Mouse (Mus musculus) stomach, postnatal 0 days (tissue): Measurements from ENCODE around the gene Sf3b6. TPM values are rescaled to one million over a fixed set of nuclear protein-coding genes. Genes with fewer than 3 reads are reported as not detected.

Experiments used
- ATAC-seq: fragments of 200-750 bp; cut with Nextera tagmentation; 2 replicates; pipeline ENCODE4 v1.8.0; 2017; ENCODE audit not compliant: low FRiP score, low TSS enrichment
- DNase-seq: peaks from one replicate; pipeline ENCODE4 v3.0.0-alpha.2; 2016; ENCODE audit warnings: low spot score
- H3K27ac ChIP-seq: fragments of 300-500 bp; sonication (generic); replicated peaks from 2 replicates; pipeline ENCODE4 v1.5.1; 2014; ENCODE audit warnings: mild to moderate bottlenecking, control low read depth
- H3K27me3 ChIP-seq: fragments of 300-500 bp; sonication (generic); 2 replicates; pipeline ENCODE4 v1.6.1; 2014; ENCODE audit warnings: low read length; ENCODE audit not compliant: control insufficient read depth, insufficient read depth
- H3K36me3 ChIP-seq: fragments of 300-500 bp; sonication (generic); 2 replicates; pipeline ENCODE4 v1.6.1; 2014; ENCODE audit warnings: low read length, mixed read lengths; ENCODE audit not compliant: control insufficient read depth, insufficient read depth
- H3K4me1 ChIP-seq: fragments of 300-500 bp; sonication (generic); replicated peaks from 2 replicates; pipeline ENCODE4 v1.6.1; 2014; ENCODE audit warnings: antibody characterized with exemption; ENCODE audit not compliant: control insufficient read depth, insufficient read depth
- H3K4me2 ChIP-seq: fragments of 300-500 bp; sonication (generic); replicated peaks from 2 replicates; pipeline ENCODE4 v1.6.1; 2014; ENCODE audit warnings: low read depth, mild to moderate bottlenecking, control low read depth, moderate library complexity
- H3K4me3 ChIP-seq: fragments of 300-500 bp; sonication (generic); 2 replicates; pipeline ENCODE4 v1.5.1; 2014; ENCODE audit warnings: low read depth, low read length, control low read depth
- H3K9ac ChIP-seq: fragments of 300-500 bp; sonication (generic); 2 replicates; pipeline ENCODE4 v1.6.1; 2014; ENCODE audit warnings: mild to moderate bottlenecking, low read length, control low read depth, mixed read lengths
- H3K9me3 ChIP-seq: fragments of 300-500 bp; sonication (generic); 2 replicates; pipeline ENCODE4 v1.6.1; 2016; ENCODE audit warnings: low read length; ENCODE audit not compliant: control insufficient read depth
- CTCF ChIP-seq: IDR thresholded peaks from 2 replicates; pipeline ENCODE4 v1.5.1; 2016; ENCODE audit warnings: antibody characterized with exemption, low read depth, mild to moderate bottlenecking, moderate library complexity
- EP300 ChIP-seq: optimal IDR thresholded peaks from 2 replicates; pipeline ENCODE3; 2016; ENCODE audit warnings: antibody characterized with exemption
- WGBS: fragments of 180-500 bp; shearing (Covaris S2); extraction: QIAGEN DNeasy Blood & Tissue Kit; methylation state at CpG from one replicate; pipeline ENCODE4 v1.1.7; 2014; 5-methylcytosine and 5-hydroxymethylcytosine counted together
- polyA plus RNA-seq: library from polyadenylated mRNA; unstranded; fragments of >200 nt; fragmentation: Nextera tagmentation; extraction: Ambion mirVana; gene quantifications from 2 replicates; pipeline ENCODE4 v1.2.1, GENCODE M21; 2015

Sf3b6 gene
- polyA plus RNA-seq, 1 experiment from 2014 or later = 301 TPM

DNA sequence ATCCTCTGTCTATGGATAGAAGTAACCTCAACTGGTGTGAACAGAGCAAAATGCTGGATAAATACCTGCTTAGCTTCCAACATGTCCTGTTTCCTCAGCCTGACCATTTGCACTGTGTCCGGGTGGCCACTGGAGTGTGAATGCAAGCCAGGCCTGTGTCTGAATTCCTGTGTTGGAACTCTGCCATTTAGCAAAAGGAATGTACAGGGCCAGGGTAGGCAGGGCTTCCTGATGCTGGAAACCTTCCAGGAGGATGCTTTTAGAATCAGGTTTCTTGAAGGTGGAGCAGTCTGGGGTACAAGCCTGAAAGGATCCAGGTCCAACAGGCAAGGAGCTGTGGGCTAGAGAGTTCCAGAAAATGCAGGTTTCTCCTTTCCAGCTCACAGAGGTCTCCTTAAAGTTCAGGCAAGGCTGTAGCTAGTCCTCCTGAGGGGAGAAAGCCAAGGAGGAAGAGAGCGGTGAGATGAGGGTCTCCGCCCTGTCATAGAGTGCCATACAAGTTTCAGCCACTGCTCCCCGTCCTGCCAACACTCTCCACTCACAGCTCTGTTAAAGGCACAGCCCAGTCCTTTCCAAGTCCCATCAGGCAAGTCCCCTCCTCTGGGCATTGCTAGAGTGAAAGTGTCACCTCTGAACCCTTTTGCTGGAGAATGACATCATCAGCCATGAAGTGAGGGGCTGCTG lies 46.5 kb downstream of the Sf3b6 start:
- Histone ChIP-seq H3K27ac (no peak overlapping the region), H3K4me3 (no peak overlapping the region), H3K4me2 (no peak overlapping the region), H3K36me3 (no peaks in the 10 kb centered on the region), H3K9me3 (no peaks in the 10 kb centered on the region), H3K27me3 (no peaks in the 10 kb centered on the region), H3K4me1 (no peaks in the 10 kb centered on the region), H3K9ac (no peak overlapping the region)
- no peak for ATAC-seq
- WGBS = 53% methylated on average over 4 of the region's 4 CpGs
- TF ChIP-seq CTCF (no peak), EP300 (no peak)
- DNase-seq = no peak

DNA sequence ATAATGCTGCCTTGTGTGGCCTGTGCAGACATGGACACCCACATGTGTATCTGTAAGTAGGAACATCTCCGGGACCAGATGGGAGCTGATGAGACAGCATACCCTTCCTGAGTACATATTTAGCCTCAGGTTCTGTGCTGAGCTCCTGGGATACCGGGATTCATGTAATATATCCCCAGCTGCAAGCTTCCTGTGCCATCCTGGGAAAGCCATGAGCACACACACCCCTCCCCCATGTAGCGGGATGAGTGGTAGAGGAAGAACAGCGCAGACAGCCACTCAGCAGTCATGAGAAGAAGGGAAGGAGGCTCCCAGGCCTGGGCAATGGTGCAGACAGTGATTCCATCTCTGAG lies 47.0 kb downstream of the Sf3b6 start:
- DNase-seq = no peak
- ATAC-seq = no peak
- Histone ChIP-seq H3K27me3 (no peaks in the 10 kb centered on the region), H3K4me2 (no peak overlapping the region), H3K27ac (no peak overlapping the region), H3K4me1 (no peaks in the 10 kb centered on the region), H3K9ac (no peak overlapping the region), H3K4me3 (no peak overlapping the region), H3K36me3 (no peaks in the 10 kb centered on the region), H3K9me3 (no peaks in the 10 kb centered on the region)
- TF ChIP-seq CTCF (no peak), EP300 (no peak)
- WGBS = 63% methylated on average over 4 of the region's 4 CpGs

DNA sequence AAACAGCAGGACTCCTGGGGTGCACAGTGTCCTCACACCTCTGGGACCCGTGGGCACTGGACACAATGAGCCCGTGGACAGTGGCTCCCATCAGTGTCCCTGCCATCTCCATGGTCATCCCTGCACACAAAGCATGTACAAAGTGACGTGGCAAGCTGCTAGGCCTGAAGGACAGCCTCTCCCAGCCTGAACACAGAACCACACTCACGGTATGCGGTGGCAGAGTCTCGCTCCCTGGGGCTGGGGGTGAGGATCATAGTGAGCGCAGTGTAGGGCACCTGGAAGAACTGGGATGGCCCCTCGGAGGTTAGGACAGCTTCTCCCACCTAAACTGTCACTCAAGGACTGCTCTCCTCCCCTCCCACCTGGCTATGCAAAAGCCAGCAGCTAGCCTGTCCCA lies 51.6 kb downstream of the Sf3b6 start:
- ATAC-seq = no peak
- Histone ChIP-seq H3K4me2 (no peak overlapping the region), H3K4me1 (no peaks in the 10 kb centered on the region), H3K9me3 (no peaks in the 10 kb centered on the region), H3K9ac (no peak overlapping the region), H3K36me3 (no peaks in the 10 kb centered on the region), H3K27me3 (no peaks in the 10 kb centered on the region), H3K4me3 (no peak overlapping the region), H3K27ac (no peak overlapping the region)
- no peak for DNase-seq
- 81% methylated on average over 8 of the region's 8 CpGs for WGBS
- TF ChIP-seq EP300 = no peak

DNA sequence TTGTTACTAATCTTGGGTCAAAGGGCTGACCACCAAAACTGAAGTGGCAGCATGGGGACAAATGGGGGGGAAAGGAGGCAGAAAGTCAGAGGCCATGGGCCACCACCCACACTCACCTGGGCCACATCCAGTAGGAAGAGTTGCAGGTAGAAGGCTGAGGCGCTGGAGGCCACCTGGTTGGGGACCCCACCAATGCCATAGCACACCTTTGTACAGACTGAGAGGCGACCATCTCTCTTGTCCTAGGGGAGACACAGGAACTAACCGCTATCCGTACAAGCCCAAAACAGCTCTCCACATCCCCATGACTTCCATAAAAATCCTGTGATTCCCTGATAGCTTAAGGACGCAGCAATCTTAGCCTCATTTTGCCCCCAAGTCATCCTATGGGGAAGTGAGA lies 53.9 kb downstream of the Sf3b6 start:
- Histone ChIP-seq H3K4me3 (no peak overlapping the region), H3K9me3 (no peaks in the 10 kb centered on the region), H3K27ac (no peak overlapping the region), H3K36me3 (no peaks in the 10 kb centered on the region), H3K4me2 (no peak overlapping the region), H3K4me1 (0 out of 2 replicates have a peak, but pooled peaks cover 6% of the 10 kb centered on the region), H3K27me3 (no peaks in the 10 kb centered on the region), H3K9ac (no peak overlapping the region)
- no peak for TF ChIP-seq CTCF
- TF ChIP-seq EP300 = no peak
- DNase-seq (no peak), ATAC-seq (no peak)
- 92% methylated on average over 5 of the region's 5 CpGs for WGBS

DNA sequence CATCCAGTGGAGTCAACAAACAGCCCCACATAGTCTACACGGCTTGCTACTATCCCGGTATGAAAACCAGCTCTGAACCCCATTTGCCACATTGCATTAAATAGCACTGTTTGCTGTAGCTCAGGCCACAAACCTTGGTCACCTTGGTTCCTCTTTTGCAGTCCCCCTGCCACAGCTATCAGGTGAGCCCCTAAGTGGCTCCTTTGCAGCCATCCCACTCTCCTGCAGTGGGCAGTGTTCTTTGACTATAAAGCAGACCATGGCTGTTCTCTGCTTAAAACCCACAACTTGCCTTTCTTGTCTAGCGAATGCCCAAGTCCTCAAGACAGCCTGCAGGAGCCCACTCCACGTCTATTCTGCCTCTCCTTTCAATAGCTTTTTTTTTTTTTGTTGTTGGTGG lies 54.9 kb downstream of the Sf3b6 start:
- 52% methylated on average over 4 of the region's 4 CpGs for WGBS
- Histone ChIP-seq H3K36me3 (no peaks in the 10 kb centered on the region), H3K9ac (no peak overlapping the region), H3K4me1 (0 out of 2 replicates have a peak, but pooled peaks cover 6% of the 10 kb centered on the region), H3K27ac (no peak overlapping the region), H3K27me3 (no peaks in the 10 kb centered on the region), H3K4me2 (no peak overlapping the region), H3K9me3 (no peaks in the 10 kb centered on the region), H3K4me3 (no peak overlapping the region)
- TF ChIP-seq EP300 (no peak), CTCF (peak; percentile 17; the same call in 1 of the 2 replicates)
- ATAC-seq (no peak), DNase-seq (no peak)

DNA sequence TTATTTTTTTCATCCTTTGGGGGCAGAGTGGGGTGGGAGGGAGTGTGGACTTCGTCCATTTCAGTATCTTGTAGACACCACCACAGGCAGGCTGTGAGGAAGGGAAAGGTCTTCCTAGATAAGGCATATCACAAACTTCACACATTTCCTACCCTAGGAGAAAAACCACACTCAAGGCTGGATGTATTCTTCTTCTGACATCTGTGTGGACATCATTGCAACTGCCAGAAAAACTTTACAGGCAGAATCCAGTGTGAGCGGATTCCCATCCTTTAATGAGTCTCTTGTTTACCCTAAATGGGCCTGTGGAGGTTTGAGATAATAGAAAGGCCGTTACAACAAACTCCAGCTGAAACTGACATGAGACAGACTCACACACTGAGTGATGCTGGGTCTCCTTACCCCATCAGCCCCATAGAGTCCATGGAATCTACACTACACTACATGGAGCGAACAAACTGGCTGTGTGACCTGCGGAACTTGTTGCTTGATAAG lies 55.7 kb downstream of the Sf3b6 start:
- no peaks in the 10 kb centered on the region for H3K9me3 ChIP-seq
- no peaks in the 10 kb centered on the region for H3K36me3 ChIP-seq
- TF ChIP-seq CTCF = no peak
- no peak for TF ChIP-seq EP300
- ATAC-seq (no peak), DNase-seq (no peak)
- no peak overlapping the region for H3K27ac ChIP-seq
- H3K4me1 ChIP-seq = 0 out of 2 replicates have a peak, but pooled peaks cover 6% of the 10 kb centered on the region
- no peak overlapping the region for H3K4me2 ChIP-seq
- no peak overlapping the region for H3K9ac ChIP-seq
- WGBS = 69% methylated on average over 5 of the region's 5 CpGs
- H3K4me3 ChIP-seq = no peak overlapping the region
- no peaks in the 10 kb centered on the region for H3K27me3 ChIP-seq
